Mouse (Mus musculus) C2C12 (cell line): ENCODE measurements around the gene Celf2.

Experiments
- CEBPB ChIP-seq: IDR thresholded peaks from one replicate; pipeline ENCODE4 v1.6.1; 2011; ENCODE audit warnings: low read depth, mild to moderate bottlenecking, control low read depth, moderate library complexity
- CTCF ChIP-seq: IDR thresholded peaks from one replicate; pipeline ENCODE4 v1.5.1; 2011; ENCODE audit not compliant: control insufficient read depth, insufficient read depth, insufficient read length
- MYOG ChIP-seq: IDR thresholded peaks from one replicate; pipeline ENCODE4 v1.6.1; 2011; ENCODE audit not compliant: control insufficient read depth, insufficient read length; ENCODE audit errors: extremely low read depth
- USF1 ChIP-seq: IDR thresholded peaks from one replicate; pipeline ENCODE4 v1.6.1; 2011; ENCODE audit warnings: low read depth, mild to moderate bottlenecking, control low read depth, moderate library complexity

GRCm38 (mm10) chr2:7526696-7527095 lies 17.3 kb upstream of the Celf2 start:
- TF ChIP-seq CTCF = no peak
- no peak for TF ChIP-seq USF1
- no peak for TF ChIP-seq CEBPB
- no peak for TF ChIP-seq MYOG
